In the genomic region with DNA sequence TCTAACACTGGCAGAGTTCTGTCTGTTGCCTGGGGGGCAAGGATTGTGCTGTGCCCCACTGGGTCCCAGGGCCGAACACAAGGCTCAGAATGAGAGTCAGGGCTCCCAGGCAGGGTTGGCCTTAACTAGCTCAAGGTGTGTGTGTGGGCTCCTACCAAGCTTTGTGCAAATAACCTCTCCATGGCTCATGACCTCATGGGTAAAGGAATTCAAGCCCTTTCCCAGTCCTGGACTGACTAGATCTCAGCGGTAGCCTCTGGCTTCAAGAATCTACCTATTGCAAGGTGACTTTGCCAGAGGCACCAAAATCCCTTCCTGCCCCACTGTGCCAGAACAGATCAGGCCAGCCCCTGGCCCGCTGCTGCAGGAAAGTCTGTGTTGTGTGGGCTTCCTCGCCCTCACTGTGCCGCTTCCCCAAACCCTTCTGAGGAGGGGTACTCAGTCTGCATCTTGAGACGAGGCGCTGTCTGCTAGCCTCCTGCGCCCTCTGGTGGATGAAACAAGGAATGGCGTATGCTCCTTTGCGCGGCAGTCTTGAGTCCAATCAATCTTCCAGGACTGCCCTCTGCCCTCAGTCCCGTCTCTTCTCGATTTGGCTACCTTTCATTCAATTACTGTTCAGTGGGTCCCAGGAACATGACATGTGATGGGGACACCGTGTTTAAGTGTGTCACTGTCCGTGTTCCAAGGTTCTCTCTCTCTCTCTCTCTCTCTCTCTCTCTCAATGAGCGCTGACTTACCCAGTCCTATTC, we compare ENCODE assay signal across 9 mouse cellular contexts. TPM values are rescaled to one million over a fixed set of nuclear protein-coding genes. Genes with fewer than 3 reads are reported as not detected.
DNase-seq lines count a peak whose midpoint lies in the region; ATAC-seq and TF ChIP-seq lines count a peak whose summit lies in the region.
"Had no signal": no experiment of that assay in that cellular context is flagged by ENCODE, and none has a peak within 500 bp of the region (broad histone marks: within the 10 kb centered on the region; RNA-seq: fewer than 3 reads in every experiment).

No protein-coding gene starts in this region.

- H3K27ac ChIP-seq in embryonic facial prominence, embryonic 11.5 days (replicated peaks; ENCODE audit: low read depth, low read length): no peak overlapping the region
- H3K27ac ChIP-seq in heart, embryonic 14.5 days (replicated peaks in 1 of 2; ENCODE audit: control insufficient read depth in 1 of 2, insufficient read depth in 1 of 2, low read depth in 2 of 2, low read length in 2 of 2): no peak overlapping the region
- H3K27ac ChIP-seq in lung, embryonic 16.5 days (ENCODE audit: low read length): no peak overlapping the region
- H3K27ac ChIP-seq in olfactory bulb, adult 2 months (ENCODE audit: insufficient read depth, low read depth, low read length): no peak overlapping the region
- H3K27ac ChIP-seq: heart, embryonic 15.5 days had no signal

- no peak overlapping the region for H3K4me3 ChIP-seq in embryonic facial prominence, embryonic 11.5 days (ENCODE audit: low read depth, low read length)
- no peak overlapping the region for H3K4me3 ChIP-seq in heart, embryonic 14.5 days (ENCODE audit: control insufficient read depth in 1 of 2, insufficient read depth in 1 of 2, low read depth in 1 of 2, low read length in 2 of 2)
- no peak overlapping the region for H3K4me3 ChIP-seq in lung, embryonic 16.5 days (ENCODE audit: low read length)
- no peak overlapping the region for H3K4me3 ChIP-seq in olfactory bulb, adult 2 months (ENCODE audit: insufficient read depth, low read depth, low read length)
- H3K4me3 ChIP-seq: heart, embryonic 15.5 days had no signal

- peak; percentile 72; the same call in 1 of the 2 replicates for ATAC-seq in embryonic facial prominence, embryonic 11.5 days (replicated peaks; ENCODE audit: insufficient number of reproducible peaks, low FRiP score, low TSS enrichment, low read depth)
- no peak for ATAC-seq in heart, embryonic 14.5 days (ENCODE audit: insufficient number of reproducible peaks, insufficient read depth, low FRiP score, low read depth)
- peak; percentile 53 for ATAC-seq in lung, embryonic 16.5 days (ENCODE audit: low read depth)

- no peak for TF ChIP-seq POLR2A in olfactory bulb, adult 2 months (IDR thresholded peaks at IDR 0.05; ENCODE audit: insufficient read depth, low read depth, low read length)

- H3K4me1 ChIP-seq in embryonic facial prominence, embryonic 11.5 days (ENCODE audit: control insufficient read depth, insufficient read depth, low read length): no peaks in the 10 kb centered on the region; the same call in 1 of the 2 replicates
- H3K4me1 ChIP-seq in heart, embryonic 14.5 days (ENCODE audit: control insufficient read depth in 2 of 2, insufficient read depth in 2 of 2, low read length in 2 of 2): peaks cover 0 to 3% of the 10 kb centered on the region in 2 experiments; a peak in 1 of 4 replicates
- peaks cover 4% of the 10 kb centered on the region for H3K4me1 ChIP-seq in lung, embryonic 16.5 days (replicated peaks; ENCODE audit: control insufficient read depth, insufficient read depth, low read length)
- peaks cover 2% of the 10 kb centered on the region; the same call in 1 of the 2 replicates for H3K4me1 ChIP-seq in olfactory bulb, adult 2 months (ENCODE audit: control insufficient read depth, insufficient read depth, low read length)

- 14% methylated on average over 16 of the region's 16 CpGs for WGBS in embryonic facial prominence, embryonic 11.5 days
- WGBS in heart, embryonic 14.5 days: 15% methylated on average over 16 of the region's 16 CpGs
- WGBS in lung, embryonic 16.5 days: 13% methylated on average over 16 of the region's 16 CpGs
- WGBS in olfactory bulb, adult 2 months: 14% methylated on average over 16 of the region's 16 CpGs

- H3K27me3 ChIP-seq in embryonic facial prominence, embryonic 11.5 days (ENCODE audit: control insufficient read depth, insufficient read depth, low read length): no peaks in the 10 kb centered on the region
- peaks cover 36% of the 10 kb centered on the region for H3K27me3 ChIP-seq in heart, embryonic 14.5 days (ENCODE audit: control insufficient read depth, insufficient read depth, low read length)
- H3K27me3 ChIP-seq in lung, embryonic 16.5 days (ENCODE audit: control insufficient read depth, insufficient read depth, low read depth, low read length): no peaks in the 10 kb centered on the region

- no peak overlapping the region for H3K9ac ChIP-seq in embryonic facial prominence, embryonic 11.5 days (replicated peaks; ENCODE audit: low read length)
- peak overlapping the region; percentile 39; the same call in 1 of the 2 replicates for H3K9ac ChIP-seq in heart, embryonic 14.5 days (ENCODE audit: low read length)
- H3K9ac ChIP-seq in lung, embryonic 16.5 days (ENCODE audit: low read length): no peak overlapping the region
- H3K9ac ChIP-seq: heart, embryonic 15.5 days had no signal

- H3K9me3 ChIP-seq in embryonic facial prominence, embryonic 11.5 days (replicated peaks; ENCODE audit: control insufficient read depth, low read length): no peaks in the 10 kb centered on the region
- no peaks in the 10 kb centered on the region for H3K9me3 ChIP-seq in heart, embryonic 14.5 days (ENCODE audit: control insufficient read depth, low read length)
- H3K9me3 ChIP-seq in lung, embryonic 16.5 days (ENCODE audit: control insufficient read depth, low read length): no peaks in the 10 kb centered on the region
- H3K9me3 ChIP-seq: heart, embryonic 15.5 days had no signal

- peak; percentile 98 for TF ChIP-seq CTCF in olfactory bulb, adult 2 months (IDR thresholded peaks at IDR 0.05; ENCODE audit: insufficient read depth, low read depth, low read length)

- H3K4me2 ChIP-seq in embryonic facial prominence, embryonic 11.5 days (ENCODE audit: low read depth, low read length): no peak overlapping the region
- H3K4me2 ChIP-seq in heart, embryonic 14.5 days (ENCODE audit: low read length): peak overlapping the region; percentile 8; the same call in 1 of the 2 replicates
- H3K4me2 ChIP-seq in lung, embryonic 16.5 days (ENCODE audit: low read depth, low read length): peak overlapping the region; percentile 34
- H3K4me2 ChIP-seq: heart, embryonic 15.5 days had no signal

- DNase-seq in CD8-positive naive resting alpha-beta T cell, adult 2 months (ENCODE audit: low read depth in 2 of 2, low spot score in 2 of 2): peak; percentile 33 to 52
- DNase-seq in adrenal gland, postnatal 36 days: peak; percentile 60 to 61
- DNase-seq in embryonic facial prominence, embryonic 11.5 days (ENCODE audit: low spot score): peak; percentile 91
- DNase-seq in kidney, postnatal 14 days: peak; percentile 74
- DNase-seq in thymus, postnatal 36 days: peak; percentile 56 to 58

- H3K36me3 ChIP-seq in embryonic facial prominence, embryonic 11.5 days (replicated peaks; ENCODE audit: control insufficient read depth, insufficient read depth, low read depth, low read length): no peaks in the 10 kb centered on the region
- no peaks in the 10 kb centered on the region for H3K36me3 ChIP-seq in heart, embryonic 14.5 days (ENCODE audit: control insufficient read depth, insufficient read depth, low read length)
- H3K36me3 ChIP-seq in lung, embryonic 16.5 days (ENCODE audit: control insufficient read depth, insufficient read depth, low read length): no peaks in the 10 kb centered on the region
- H3K36me3 ChIP-seq: heart, embryonic 15.5 days had no signal

RNA-seq across cellular contexts. Expression of gene Tmem106c, which starts 11.7 kb away (rescaled TPM):
- total RNA-seq in adrenal gland, postnatal 36 days (2021): 10 to 100 TPM; 50.6 to 61.7 TPM
- polyA plus RNA-seq in embryonic facial prominence, embryonic 11.5 days (2014; fragmentation: Nextera tagmentation; extraction: Ambion mirVana): 39.1 and 40.6 TPM in 2 replicates
- 38.1 and 40.6 TPM in 2 replicates for polyA plus RNA-seq in heart, embryonic 14.5 days (2014; fragmentation: Nextera tagmentation; extraction: Ambion mirVana)
- polyA plus RNA-seq in lung, embryonic 16.5 days (2015; fragmentation: Nextera tagmentation; extraction: Ambion mirVana): 46.6 and 51.2 TPM in 2 replicates
- polyA plus RNA-seq in olfactory bulb, adult 2 months (2012; ENCODE audit: insufficient read depth, insufficient read length, low replicate concordance, missing spikeins): not detected in 2 replicates

RNA-seq across cellular contexts. Expression of gene Vdr, which starts 41.9 kb away (rescaled TPM):
- total RNA-seq in adrenal gland, postnatal 36 days (2021): 10 to 100 TPM in 1 of 2 experiments, 1 to 10 TPM in 1; 6.4 to 33.3 TPM
- 0.29 and 0.36 TPM in 2 replicates for polyA plus RNA-seq in embryonic facial prominence, embryonic 11.5 days (2014; fragmentation: Nextera tagmentation; extraction: Ambion mirVana)
- polyA plus RNA-seq in heart, embryonic 14.5 days (2014; fragmentation: Nextera tagmentation; extraction: Ambion mirVana): 0.81 and 0.97 TPM in 2 replicates
- polyA plus RNA-seq in lung, embryonic 16.5 days (2015; fragmentation: Nextera tagmentation; extraction: Ambion mirVana): 1.6 and 1.7 TPM in 2 replicates
- not detected in 2 replicates for polyA plus RNA-seq in olfactory bulb, adult 2 months (2012; ENCODE audit: insufficient read depth, insufficient read length, low replicate concordance, missing spikeins)

RNA-seq across cellular contexts. Expression of gene Col2a1, which starts 52.2 kb away (rescaled TPM):
- not detected for total RNA-seq in adrenal gland, postnatal 36 days (2021)
- 161 and 177 TPM in 2 replicates for polyA plus RNA-seq in embryonic facial prominence, embryonic 11.5 days (2014; fragmentation: Nextera tagmentation; extraction: Ambion mirVana)
- 9.4 and 13.3 TPM in 2 replicates for polyA plus RNA-seq in heart, embryonic 14.5 days (2014; fragmentation: Nextera tagmentation; extraction: Ambion mirVana)
- polyA plus RNA-seq in lung, embryonic 16.5 days (2015; fragmentation: Nextera tagmentation; extraction: Ambion mirVana): 17.0 and 19.2 TPM in 2 replicates
- not detected in 2 replicates for polyA plus RNA-seq in olfactory bulb, adult 2 months (2012; ENCODE audit: insufficient read depth, insufficient read length, low replicate concordance, missing spikeins)

Comparison
In these comparisons a context has a peak if more than half of its experiments do, and no peak if none do; other contexts are left out.
1. RNA of gene Tmem106c, which starts 11.7 kb away (polyA plus RNA-seq): 46.6 to 51.2 TPM in lung, embryonic 16.5 days, 38.1 to 40.6 TPM in heart, embryonic 14.5 days and 39.1 to 40.6 TPM in embryonic facial prominence, embryonic 11.5 days; not detected in olfactory bulb, adult 2 months; every median in the first group is over 10 times any median in the second.
2. RNA of gene Col2a1, which starts 52.2 kb away (polyA plus RNA-seq): 161 to 177 TPM in embryonic facial prominence, embryonic 11.5 days, 17.0 to 19.2 TPM in lung, embryonic 16.5 days and 9.4 to 13.3 TPM in heart, embryonic 14.5 days; not detected in olfactory bulb, adult 2 months; every median in the first group is over 10 times any median in the second.
3. Peak in every context shown above with its lines, with median percentiles within 50 percentile points of each other: DNase-seq.